Mouse (Mus musculus) layer of hippocampus, adult 18-20 months (tissue): ENCODE results near the gene Zbtb16. TPM values are rescaled to one million over a fixed set of nuclear protein-coding genes. Genes with fewer than 3 reads are reported as not detected.

Source experiments
- DNase-seq, 2 experiments: peaks; one replicate each; pipeline ENCODE4 v3.0.0; 2022; ENCODE audit warnings: low spot score in 2 of 2
- total RNA-seq, 2 experiments: library from RNA; stranded (reverse); gene quantifications; 2 replicates each; pipeline ENCODE4 v1.2.3; 2021

Gene Zbtb16
- total RNA-seq, 2 experiments from 2014 or later, result 142 to 156 TPM

GRCm38 (mm10) chr9:48731651-48732536, 104.1 kb downstream of the Zbtb16 start:
- DNase-seq, result no peak

- no peak for DNase-seq
Measured at GRCm38 (mm10) chr9:48730446-48730979, 105.5 kb downstream of the Zbtb16 start.

GRCm38 (mm10) chr9:48729471-48729870, 106.6 kb downstream of the Zbtb16 start:
- DNase-seq, result no peak

- DNase-seq, result no peak
Measured at GRCm38 (mm10) chr9:48728731-48729123, 107.3 kb downstream of the Zbtb16 start.

- DNase-seq, result no peak
Measured at GRCm38 (mm10) chr9:48728083-48728730, 107.8 kb downstream of the Zbtb16 start.

- DNase-seq, result no peak
Measured at GRCm38 (mm10) chr9:48726341-48726740, 109.7 kb downstream of the Zbtb16 start.

- no peak for DNase-seq
Measured at GRCm38 (mm10) chr9:48725918-48726317, 110.1 kb downstream of the Zbtb16 start.

GRCm38 (mm10) chr9:48725161-48725560, 110.9 kb downstream of the Zbtb16 start:
- DNase-seq, result no peak

- DNase-seq, result no peak
Measured at GRCm38 (mm10) chr9:48724733-48725132, 111.3 kb downstream of the Zbtb16 start.

- DNase-seq, result peak; percentile 71 to 96
Measured at GRCm38 (mm10) chr9:48723511-48724304, 112.3 kb downstream of the Zbtb16 start.

GRCm38 (mm10) chr9:48723025-48723424, 113.0 kb downstream of the Zbtb16 start:
- DNase-seq, result no peak

- no peak for DNase-seq
Measured at GRCm38 (mm10) chr9:48722261-48722920, 113.6 kb downstream of the Zbtb16 start.

- DNase-seq, result no peak
Measured at GRCm38 (mm10) chr9:48721655-48722054, 114.4 kb downstream of the Zbtb16 start.

- no peak for DNase-seq
Measured at GRCm38 (mm10) chr9:48721172-48721571, 114.8 kb downstream of the Zbtb16 start.

- no peak for DNase-seq
Measured at GRCm38 (mm10) chr9:48720251-48720963, 115.6 kb downstream of the Zbtb16 start.

- DNase-seq, result no peak
Measured at GRCm38 (mm10) chr9:48719619-48720018, 116.4 kb downstream of the Zbtb16 start.

- DNase-seq, result no peak
Measured at GRCm38 (mm10) chr9:48716549-48716948, 119.5 kb downstream of the Zbtb16 start.

GRCm38 (mm10) chr9:48715042-48715441, 121.0 kb downstream of the Zbtb16 start:
- DNase-seq, result no peak

GRCm38 (mm10) chr9:48713779-48714178, 122.2 kb downstream of the Zbtb16 start:
- DNase-seq, result no peak
